Mouse (Mus musculus) spleen, adult 2 months (tissue): ENCODE measurements around the gene Gm28961. TPM values are rescaled to one million over a fixed set of nuclear protein-coding genes. Genes with fewer than 3 reads are reported as not detected.
"Not testable (repeated sequence)": the region's sequence is repeated elsewhere in the genome, so short reads cannot be mapped to it uniquely, and the experiment has no call there.

Experiments used
- DNase-seq, 2 experiments: peaks; one replicate each; pipeline versions ENCODE4 v3.0.0 to v3.0.0-alpha.2; 2012 to 2021; ENCODE audit warnings: low spot score in 2 of 2, low read depth in 1 of 2
- H3K27ac ChIP-seq: fragments of 200-500 bp; 2 replicates; pipeline ENCODE4 v1.5.1; 2012; ENCODE audit warnings: low read length, inconsistent platforms; ENCODE audit not compliant: insufficient read depth
- H3K27me3 ChIP-seq: fragments of 200-500 bp; 2 replicates; pipeline ENCODE4 v1.6.1; 2012; ENCODE audit warnings: mild to moderate bottlenecking, moderate library complexity, low read length, inconsistent platforms; ENCODE audit not compliant: control insufficient read depth, insufficient read depth
- H3K36me3 ChIP-seq: fragments of 200-500 bp; 2 replicates; pipeline ENCODE4 v1.6.1; 2012; ENCODE audit warnings: mild to moderate bottlenecking, low read length, inconsistent platforms; ENCODE audit not compliant: control insufficient read depth, insufficient read depth
- H3K4me1 ChIP-seq: fragments of 200-500 bp; 2 replicates; pipeline ENCODE4 v1.6.1; 2011; ENCODE audit warnings: inconsistent platforms; ENCODE audit not compliant: control insufficient read depth, insufficient read depth, insufficient read length
- H3K4me3 ChIP-seq: fragments of 200-500 bp; 2 replicates; pipeline ENCODE4 v1.5.1; 2011; ENCODE audit warnings: mild to moderate bottlenecking, inconsistent platforms; ENCODE audit not compliant: insufficient read depth, insufficient read length; ENCODE audit errors: extremely low read depth
- WGBS: fragments of 180-500 bp; shearing (Covaris S2); methylation state at CpG from one replicate; pipeline ENCODE4 v1.1.7; 2018; 5-methylcytosine and 5-hydroxymethylcytosine counted together
- polyA plus RNA-seq: library from polyadenylated mRNA; depleted of rRNA; stranded (reverse); fragments of >200 nt; gene quantifications from 2 replicates; pipeline ENCODE4 v1.2.3, GENCODE M21; 2012; rRNA removed

Gene Gm28961
- polyA plus RNA-seq, result not detected in 2 replicates

DNA sequence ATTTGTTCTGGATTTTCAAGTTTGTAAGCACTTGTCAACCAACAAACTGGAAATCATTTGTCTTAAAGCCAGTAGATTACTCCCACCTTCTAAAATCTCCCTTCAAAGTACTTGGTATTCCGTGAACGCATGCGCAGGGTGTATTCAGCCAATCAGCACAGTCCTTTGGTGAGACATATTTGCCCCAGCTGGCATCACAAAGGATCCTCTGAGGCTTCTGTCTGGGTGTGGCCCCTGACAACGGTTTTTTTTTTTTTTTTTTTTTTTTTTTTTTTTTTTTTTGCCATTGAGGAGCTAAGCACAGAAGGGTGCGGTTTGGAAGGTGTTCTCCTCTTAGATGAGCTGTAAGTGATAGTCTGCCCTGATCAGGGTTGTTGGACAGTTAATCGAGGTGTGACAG is at the start of gene Gm28961:
Gene Gm28961, plus strand, starts transcription at position 301 of the 400 bp plus-strand sequence.
- not testable (repeated sequence) for H3K4me1 ChIP-seq, H3K4me3 ChIP-seq, H3K27me3 ChIP-seq, H3K36me3 ChIP-seq, DNase-seq, H3K27ac ChIP-seq
- whole genome bisulfite sequencing, result no CpG with 5 or more reads among the region's 6 CpGs

Other genes with a start within 250 kb of the Gm28961 start
- not detected in 2 replicates for gene Gm21943, start 172.0 kb upstream of the Gm28961 start, polyA plus RNA-seq